Mouse (Mus musculus): ENCODE data around the gene Gm11397.
"Not testable (repeated sequence)": the region's sequence is repeated elsewhere in the genome, so short reads cannot be mapped to it uniquely, and the experiment has no call there.

The Gm11397 gene

DNA sequence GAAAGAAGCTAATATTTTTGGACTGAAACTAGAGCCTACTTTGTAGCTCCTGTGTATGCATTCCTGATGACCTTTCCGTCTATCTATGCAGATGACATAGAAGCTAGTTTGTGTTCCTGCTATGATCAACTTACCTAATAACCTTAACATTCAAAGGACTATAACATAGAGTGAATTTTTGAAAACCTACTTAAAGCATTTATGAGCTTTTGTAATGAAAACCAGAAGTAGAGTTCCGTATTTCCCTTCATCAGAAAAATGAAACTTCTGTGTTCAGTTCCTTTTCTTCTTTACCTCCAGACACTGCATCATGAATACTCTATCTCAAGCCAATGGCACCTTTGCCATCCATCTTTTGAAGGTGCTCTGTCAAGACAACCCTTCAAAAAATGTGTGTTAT is at the start of gene Gm11397:
Gm11397 (plus strand) TSS at position 301 of the 400 bp plus-strand sequence.
- not testable (repeated sequence) for DNase-seq (ENCODE audit: low spot score)

DNA sequence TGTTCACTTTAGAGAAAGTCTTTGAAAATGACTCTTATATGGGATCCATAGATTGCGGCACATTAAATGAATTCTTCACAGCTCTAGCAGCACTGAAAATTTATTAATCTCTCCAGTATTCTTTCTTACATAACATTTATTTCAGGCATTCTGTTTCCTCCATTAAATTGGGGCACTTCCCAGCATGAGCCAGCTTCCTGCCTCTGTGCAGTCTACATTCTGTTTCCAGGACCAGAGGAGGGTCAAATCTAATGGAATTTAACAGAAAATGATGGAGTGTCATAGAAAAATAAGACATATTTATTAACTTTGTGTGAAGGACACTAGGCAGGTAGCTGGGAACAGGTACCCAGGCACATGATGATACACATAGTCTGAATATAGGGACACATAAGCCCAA is 38.9 kb upstream of the Gm11397 start:
- DNase-seq (ENCODE audit: low spot score): not testable (repeated sequence)

DNA sequence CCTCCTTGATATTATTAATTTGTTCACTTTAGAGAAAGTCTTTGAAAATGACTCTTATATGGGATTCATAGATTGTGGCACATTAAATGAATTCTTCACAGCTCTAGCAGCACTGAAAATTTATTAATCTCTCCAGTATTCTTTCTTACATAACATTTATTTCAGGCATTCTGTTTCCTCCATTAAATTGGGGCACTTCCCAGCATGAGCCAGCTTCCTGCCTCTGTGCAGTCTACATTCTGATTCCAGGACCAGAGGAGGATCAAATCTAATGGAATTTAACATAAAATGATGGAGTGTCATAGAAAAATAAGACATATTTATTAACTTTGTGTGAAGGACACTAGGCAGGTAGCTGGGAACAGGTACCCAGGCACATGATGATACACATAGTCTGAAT is 37.2 kb downstream of the Gm11397 start:
- not testable (repeated sequence) for DNase-seq (ENCODE audit: low spot score)
